Mouse (Mus musculus) myocyte (in vitro differentiated cells): ENCODE results near the gene Csgalnact2. TPM values are rescaled to one million over a fixed set of nuclear protein-coding genes. Genes with fewer than 3 reads are reported as not detected.
A peak's percentile ranks its signal among the peaks of the same experiment; 100 is the strongest.

Experiments used
- H3K27me3 ChIP-seq: one replicate; pipeline ENCODE4 v1.6.1; 2011; ENCODE audit not compliant: control insufficient read depth, insufficient read depth, insufficient read length
- H3K36me3 ChIP-seq: one replicate; pipeline ENCODE4 v1.6.1; 2011; ENCODE audit not compliant: control insufficient read depth, insufficient read depth
- H3K4me2 ChIP-seq: one replicate; pipeline ENCODE4 v1.6.1; 2011; ENCODE audit warnings: low read depth, control low read depth
- H3K4me3 ChIP-seq: one replicate; pipeline ENCODE4 v1.5.1; 2011; ENCODE audit warnings: mild to moderate bottlenecking, control low read depth, moderate library complexity
- H3K79me2 ChIP-seq: one replicate; pipeline ENCODE4 v1.6.1; 2011; ENCODE audit not compliant: control insufficient read depth, insufficient read depth
- H3ac ChIP-seq: one replicate; pipeline ENCODE4 v1.6.1; 2011; ENCODE audit not compliant: control insufficient read depth, insufficient read length
- CEBPB ChIP-seq: IDR thresholded peaks from 2 replicates; pipeline ENCODE4 v1.6.1; 2011; ENCODE audit warnings: mild to moderate bottlenecking, moderate library complexity; ENCODE audit not compliant: poor library complexity, insufficient read depth, severe bottlenecking
- E2F4 ChIP-seq: IDR thresholded peaks from one replicate; pipeline ENCODE4 v1.6.1; 2011; ENCODE audit warnings: mild to moderate bottlenecking, control low read depth, moderate library complexity; ENCODE audit not compliant: insufficient read depth
- MAX ChIP-seq: IDR thresholded peaks from one replicate; pipeline ENCODE4 v1.6.1; 2011; ENCODE audit warnings: low read depth, mild to moderate bottlenecking, control low read depth
- MYOD1 ChIP-seq, 3 experiments: IDR thresholded peaks; one replicate each; pipeline ENCODE4 v1.6.1; 2011; ENCODE audit warnings: control low read depth in 2 of 3, low read depth in 2 of 3, mild to moderate bottlenecking in 2 of 3, moderate library complexity in 1 of 3; ENCODE audit not compliant: insufficient read length in 2 of 3, control insufficient read depth in 1 of 3
- MYOG ChIP-seq, 3 experiments: IDR thresholded peaks; one replicate each; pipeline ENCODE4 v1.6.1; 2011; ENCODE audit warnings: control low read depth in 2 of 3, low read depth in 2 of 3, mild to moderate bottlenecking in 2 of 3; ENCODE audit not compliant: insufficient read length in 2 of 3, control insufficient read depth in 1 of 3, insufficient read depth in 1 of 3
- POLR2A ChIP-seq: IDR thresholded peaks from one replicate; pipeline ENCODE4 v1.6.1; 2011; ENCODE audit warnings: low read depth, mild to moderate bottlenecking, control low read depth, moderate library complexity; ENCODE audit not compliant: insufficient read length
- POLR2AphosphoS2 ChIP-seq: IDR thresholded peaks from one replicate; pipeline ENCODE4 v1.6.1; 2011; ENCODE audit warnings: low read depth, control low read depth; ENCODE audit not compliant: insufficient read length
- REST ChIP-seq: IDR thresholded peaks from one replicate; pipeline ENCODE4 v1.6.1; 2011; ENCODE audit warnings: mild to moderate bottlenecking, control low read depth, moderate library complexity; ENCODE audit not compliant: insufficient read depth, insufficient read length
- SRF ChIP-seq: IDR thresholded peaks from one replicate; pipeline ENCODE4 v1.6.1; 2011; ENCODE audit warnings: low read depth; ENCODE audit not compliant: control insufficient read depth, insufficient read length
- TCF12 ChIP-seq: IDR thresholded peaks from one replicate; pipeline ENCODE4 v1.6.1; 2011; ENCODE audit warnings: mild to moderate bottlenecking, control low read depth; ENCODE audit not compliant: poor library complexity, insufficient read depth, severe bottlenecking
- TCF3 ChIP-seq: IDR thresholded peaks from one replicate; pipeline ENCODE4 v1.6.1; 2011; ENCODE audit warnings: low read depth, control low read depth; ENCODE audit not compliant: insufficient read length
- USF1 ChIP-seq: IDR thresholded peaks from one replicate; pipeline ENCODE4 v1.6.1; 2011; ENCODE audit warnings: low read depth, mild to moderate bottlenecking, control low read depth, moderate library complexity
- polyA plus RNA-seq: library from polyadenylated mRNA; unstranded; fragments of >200 nt; fragmentation: generic; extraction: Trizol; gene quantifications from one replicate; pipeline ENCODE4 v1.2.1, GENCODE M21; 2012; ENCODE audit warnings: missing spikeins

Gene Csgalnact2
- polyA plus RNA-seq, 1 experiment, result 5.8 TPM

DNA sequence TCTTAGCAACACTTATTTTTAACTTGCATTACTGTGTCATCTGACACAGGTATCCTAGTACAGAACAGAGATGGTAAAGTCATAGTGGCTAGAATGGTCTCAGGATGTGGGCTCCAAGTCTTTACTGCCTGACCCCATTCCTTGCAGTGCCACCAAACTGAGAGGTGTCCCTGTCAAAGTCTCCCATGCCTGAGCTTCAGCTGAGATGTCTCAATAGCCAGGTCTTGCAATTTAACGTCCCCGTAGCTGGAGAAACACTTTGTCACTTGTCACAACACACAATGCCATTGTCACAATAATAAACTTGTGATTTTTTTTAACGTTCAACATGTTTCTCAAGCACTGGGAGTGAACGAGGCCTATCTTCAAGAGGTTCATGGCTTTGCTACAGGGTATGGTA is 11.2 kb upstream of the Csgalnact2 start:
- Histone ChIP-seq H3K4me2 (no peak overlapping the region), H3K27me3 (no peaks in the 10 kb centered on the region), H3K4me3 (no peak overlapping the region), H3K36me3 (no peaks in the 10 kb centered on the region), H3ac (no peak overlapping the region), H3K79me2 (no peaks in the 10 kb centered on the region)
- TF ChIP-seq REST (no peak), TCF3 (no peak), TCF12 (no peak), MYOG (IDR thresholded peaks at IDR 0.05; ENCODE audit: control insufficient read depth in 1 of 3, insufficient read depth in 1 of 3, insufficient read length in 2 of 3, low read depth in 2 of 3) (no peak), CEBPB (no peak), E2F4 (no peak), POLR2AphosphoS2 (no peak), SRF (no peak), USF1 (no peak), MYOD1 (IDR thresholded peaks at IDR 0.05; ENCODE audit: control insufficient read depth in 1 of 3, insufficient read length in 2 of 3, low read depth in 2 of 3) (no peak), POLR2A (no peak), MAX (no peak)

GRCm38 (mm10) chr6:118140961-118141360 is 2.0 kb upstream of the Csgalnact2 start:
- no peak for TF ChIP-seq E2F4
- no peak for TF ChIP-seq MYOG (IDR thresholded peaks at IDR 0.05; ENCODE audit: control insufficient read depth in 1 of 3, insufficient read depth in 1 of 3, insufficient read length in 2 of 3, low read depth in 2 of 3)
- no peak for TF ChIP-seq MAX
- TF ChIP-seq CEBPB, result no peak
- no peak for TF ChIP-seq TCF3
- TF ChIP-seq TCF12, result no peak
- no peak for TF ChIP-seq REST
- TF ChIP-seq USF1, result no peak
- H3K79me2 ChIP-seq, result peaks cover 26% of the 10 kb centered on the region
- H3K4me2 ChIP-seq, result no peak overlapping the region
- no peak overlapping the region for H3K4me3 ChIP-seq
- no peaks in the 10 kb centered on the region for H3K27me3 ChIP-seq
- H3ac ChIP-seq, result no peak overlapping the region
- no peaks in the 10 kb centered on the region for H3K36me3 ChIP-seq

DNA sequence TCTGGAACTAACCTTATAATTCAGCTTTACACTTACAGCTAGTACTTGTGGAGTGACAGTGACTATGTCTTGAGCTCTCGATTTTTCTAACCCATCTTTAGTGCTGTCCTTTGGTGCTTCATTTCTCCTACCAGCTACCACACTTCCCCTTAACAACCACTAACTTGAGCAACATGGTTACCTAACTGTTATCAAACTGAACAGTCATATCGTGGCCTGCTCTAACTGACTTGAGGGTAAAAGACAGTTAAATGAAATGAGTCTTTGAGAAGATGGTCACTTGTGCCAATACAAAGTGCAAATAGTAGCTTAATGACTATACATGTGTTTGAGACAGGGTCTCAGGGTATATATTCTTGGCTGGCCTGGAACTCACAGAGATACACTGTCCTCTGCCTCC is 1.8 kb downstream of the Csgalnact2 start:
- H3K79me2 ChIP-seq, result peaks cover 51% of the 10 kb centered on the region
- H3K27me3 ChIP-seq, result no peaks in the 10 kb centered on the region
- H3K36me3 ChIP-seq, result no peaks in the 10 kb centered on the region
- H3ac ChIP-seq, result no peak overlapping the region
- no peak overlapping the region for H3K4me2 ChIP-seq
- TF ChIP-seq TCF3 (no peak), REST (no peak), USF1 (no peak), POLR2A (no peak), MAX (no peak), E2F4 (no peak), SRF (no peak), POLR2AphosphoS2 (no peak), CEBPB (no peak), TCF12 (no peak), MYOD1 (IDR thresholded peaks at IDR 0.05; ENCODE audit: control insufficient read depth in 1 of 3, insufficient read length in 2 of 3, low read depth in 2 of 3) (no peak), MYOG (IDR thresholded peaks at IDR 0.05; ENCODE audit: control insufficient read depth in 1 of 3, insufficient read depth in 1 of 3, insufficient read length in 2 of 3, low read depth in 2 of 3) (no peak)
- no peak overlapping the region for H3K4me3 ChIP-seq

- TF ChIP-seq MAX (no peak), REST (no peak), SRF (no peak), MYOD1 (IDR thresholded peaks at IDR 0.05; ENCODE audit: control insufficient read depth in 1 of 3, insufficient read length in 2 of 3, low read depth in 2 of 3) (no peak), E2F4 (no peak), TCF12 (no peak), MYOG (IDR thresholded peaks at IDR 0.05; ENCODE audit: control insufficient read depth in 1 of 3, insufficient read depth in 1 of 3, insufficient read length in 2 of 3, low read depth in 2 of 3) (no peak), CEBPB (no peak)
- Histone ChIP-seq H3K4me2 (no peak overlapping the region), H3K36me3 (no peaks in the 10 kb centered on the region), H3K27me3 (no peaks in the 10 kb centered on the region), H3ac (no peak overlapping the region), H3K79me2 (peaks cover 67% of the 10 kb centered on the region), H3K4me3 (no peak overlapping the region)
Measured at GRCm38 (mm10) chr6:118134461-118134860, 4.5 kb downstream of the Csgalnact2 start.

DNA sequence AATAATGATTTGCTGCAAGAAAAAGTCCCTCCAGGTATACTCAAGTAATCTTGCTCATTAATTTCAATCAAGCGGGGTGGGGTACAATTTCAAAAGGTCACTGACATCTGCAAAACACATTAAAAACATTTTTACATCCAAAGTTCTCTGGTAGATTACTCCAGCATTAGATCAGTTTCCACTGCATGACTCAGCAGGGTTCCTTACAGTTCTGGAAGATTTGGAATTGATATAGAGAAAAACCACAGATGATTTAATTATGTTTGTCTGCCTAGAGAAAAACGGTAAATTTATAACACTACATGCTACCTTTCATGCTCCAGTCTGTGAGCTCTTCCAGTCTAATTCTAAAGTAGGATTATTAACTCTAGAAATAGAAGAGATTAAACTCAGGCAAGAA is 8.9 kb downstream of the Csgalnact2 start:
- TF ChIP-seq POLR2A (no peak), CEBPB (0 out of 2 replicates have a peak, but pooled peaks have one; percentile 27), POLR2AphosphoS2 (no peak), MYOD1 (IDR thresholded peaks at IDR 0.05; ENCODE audit: control insufficient read depth in 1 of 3, insufficient read length in 2 of 3, low read depth in 2 of 3) (no peak), TCF3 (no peak)
- Histone ChIP-seq H3K4me3 (no peak overlapping the region), H3K4me2 (peak overlapping the region; percentile 65), H3K27me3 (no peaks in the 10 kb centered on the region), H3K36me3 (peaks cover 7% of the 10 kb centered on the region), H3K79me2 (peaks cover 44% of the 10 kb centered on the region), H3ac (no peak overlapping the region)
